ENCODE assay signal across 29 mouse cellular contexts in genomic region chr6:128533296-128533695, GRCm38 (mm10). TPM values are rescaled to one million over a fixed set of nuclear protein-coding genes. Genes with fewer than 3 reads are reported as not detected.
DNase-seq lines count a peak whose midpoint lies in the region; ATAC-seq lines count a peak whose summit lies in the region.
"Had no signal": no experiment of that assay in that cellular context is flagged by ENCODE, and none has a peak within 500 bp of the region (broad histone marks: within the 10 kb centered on the region; RNA-seq: fewer than 3 reads in every experiment).

No protein-coding gene starts in this region.

- no peak overlapping the region for H3K4me2 ChIP-seq in liver, embryonic 13.5 days
- no peak overlapping the region for H3K4me2 ChIP-seq in liver, embryonic 15.5 days
- H3K4me2 ChIP-seq: heart, embryonic 11.5 days; hindbrain, embryonic 12.5 days; hindbrain, embryonic 15.5 days had no signal

- 66% methylated on average over 6 of the region's 6 CpGs for WGBS in liver, embryonic 13.5 days (ENCODE audit: insufficient replicate concordance)
- WGBS in liver, embryonic 15.5 days (ENCODE audit: insufficient replicate concordance) = 54% methylated on average over 6 of the region's 6 CpGs

- no peaks in the 10 kb centered on the region for H3K4me1 ChIP-seq in liver, embryonic 13.5 days (replicated peaks)
- H3K4me1 ChIP-seq in liver, embryonic 15.5 days (replicated peaks) = no peaks in the 10 kb centered on the region
- H3K4me1 ChIP-seq: hindbrain, embryonic 12.5 days; hindbrain, embryonic 15.5 days had no signal

- no peaks in the 10 kb centered on the region for H3K9me3 ChIP-seq in liver, embryonic 13.5 days (replicated peaks)
- no peaks in the 10 kb centered on the region for H3K9me3 ChIP-seq in liver, embryonic 15.5 days (replicated peaks)
- H3K9me3 ChIP-seq: hindbrain, embryonic 12.5 days; hindbrain, embryonic 15.5 days had no signal

- DNase-seq in liver, embryonic 13.5 days = no peak
- DNase-seq in liver = no peak
- DNase-seq in fat pad, adult 2 months (ENCODE audit: extremely low read depth, low read depth, low spot score) = peak; percentile 23
- DNase-seq in right cerebral cortex, postnatal 25 days = no peak
- DNase-seq: B cell, adult 2 months; cerebellum, adult 18-20 months; cerebellum, adult 9-10 months; cerebellum, postnatal 14 days; forebrain, postnatal 0 days; gastrocnemius, adult 2 months; gastrocnemius, postnatal 14 days; heart, adult 2 months had no signal

- H3K27ac ChIP-seq in liver, embryonic 13.5 days = peak overlapping the region; percentile 25; the same call in 1 of the 2 replicates
- peak overlapping the region; percentile 77 for H3K27ac ChIP-seq in liver, embryonic 15.5 days (replicated peaks)
- H3K27ac ChIP-seq: gastrocnemius, adult 2 months; heart, adult 2 months; hindbrain, embryonic 12.5 days; hindbrain, embryonic 15.5 days had no signal

- H3K4me3 ChIP-seq in liver, embryonic 13.5 days (replicated peaks) = no peak overlapping the region
- H3K4me3 ChIP-seq in liver, embryonic 15.5 days (replicated peaks) = no peak overlapping the region
- H3K4me3 ChIP-seq: gastrocnemius, adult 2 months; heart, adult 2 months; hindbrain, embryonic 12.5 days; hindbrain, embryonic 15.5 days had no signal

- H3K9ac ChIP-seq in liver, embryonic 13.5 days = no peak overlapping the region
- no peak overlapping the region for H3K9ac ChIP-seq in liver, embryonic 15.5 days
- H3K9ac ChIP-seq: forebrain, postnatal 0 days; hindbrain, embryonic 12.5 days; hindbrain, embryonic 15.5 days had no signal

- ATAC-seq in liver, embryonic 13.5 days (ENCODE audit: low read depth) = peak; percentile 50
- peak; percentile 78 for ATAC-seq in liver, embryonic 15.5 days (ENCODE audit: insufficient read depth)
- ATAC-seq in granulocyte monocyte progenitor cell, adult 5-6 weeks (replicated peaks; ENCODE audit: poor library complexity, severe bottlenecking) = no peak
- ATAC-seq: forebrain, embryonic 14.5 days; forebrain, postnatal 0 days; Patski had no signal

- no peaks in the 10 kb centered on the region for H3K36me3 ChIP-seq in liver, embryonic 13.5 days
- no peaks in the 10 kb centered on the region for H3K36me3 ChIP-seq in liver, embryonic 15.5 days (replicated peaks)
- H3K36me3 ChIP-seq: G1E; hindbrain, embryonic 12.5 days; hindbrain, embryonic 15.5 days had no signal

- no peaks in the 10 kb centered on the region for H3K27me3 ChIP-seq in liver, embryonic 13.5 days
- no peaks in the 10 kb centered on the region for H3K27me3 ChIP-seq in liver, embryonic 15.5 days
- H3K27me3 ChIP-seq: CH12.LX; hindbrain, embryonic 12.5 days; hindbrain, embryonic 15.5 days had no signal

RNA-seq across cellular contexts. Expression of gene Pzp, which starts 6.8 kb away (rescaled TPM):
- 64.5 and 76.6 TPM in 2 replicates for polyA plus RNA-seq in liver, embryonic 13.5 days (2015; fragmentation: Nextera tagmentation; extraction: Ambion mirVana)
- 339 and 487 TPM in 2 replicates for polyA plus RNA-seq in liver, embryonic 15.5 days (2015; fragmentation: Nextera tagmentation; extraction: Ambion mirVana)
- not detected in 2 replicates for total RNA-seq in granulocyte monocyte progenitor cell, adult 5-6 weeks (2014; fragmentation: Nextera tagmentation)
- not detected in 2 replicates for total RNA-seq in granulocyte monocyte progenitor cell, adult 5-6 weeks (2017)
- total RNA-seq: CH12.LX; forebrain, postnatal 0 days; gastrocnemius, adult 2 months; gastrocnemius, postnatal 14 days; hematopoietic stem cell, adult 5-6 weeks had no signal
- polyA plus RNA-seq: embryonic facial prominence, embryonic 11.5 days; forebrain, embryonic 14.5 days; forebrain, postnatal 0 days; frontal cortex, adult 2 months; G1E; hindbrain, embryonic 12.5 days had no signal

RNA-seq across cellular contexts. Expression of gene A2ml1, which starts 48.1 kb away (rescaled TPM):
- polyA plus RNA-seq in liver, embryonic 13.5 days (2015; fragmentation: Nextera tagmentation; extraction: Ambion mirVana) = 4.4 and 4.6 TPM in 2 replicates
- polyA plus RNA-seq in liver, embryonic 15.5 days (2015; fragmentation: Nextera tagmentation; extraction: Ambion mirVana) = 20.5 and 25.0 TPM in 2 replicates
- total RNA-seq in granulocyte monocyte progenitor cell, adult 5-6 weeks (2014; fragmentation: Nextera tagmentation) = 7.0 TPM in 1 of 2 replicates, not detected in the other
- total RNA-seq in granulocyte monocyte progenitor cell, adult 5-6 weeks (2017) = not detected in 2 replicates
- total RNA-seq: adrenal gland, adult 18-20 months; adrenal gland, postnatal 36 days; CH12.LX; gastrocnemius, adult 2 months; gastrocnemius, postnatal 14 days; gastrocnemius, postnatal 4 days; heart, adult 2 months; heart, postnatal 25 days; hematopoietic stem cell, adult 5-6 weeks had no signal
- polyA plus RNA-seq: embryonic facial prominence, embryonic 11.5 days; forebrain, embryonic 11.5 days; G1E; heart, embryonic 11.5 days; hindbrain, embryonic 12.5 days had no signal
